Mouse (Mus musculus) left cerebral cortex, adult 11 months (tissue): ENCODE data around the gene Tcea3.

Source experiments
- DNase-seq: peaks from one replicate; pipeline ENCODE4 v3.0.0; 2022; ENCODE audit warnings: low spot score

Gene Tcea3

GRCm38 (mm10) chr4:136239622-136240021, 7.9 kb upstream of the Tcea3 start:
- DNase-seq, result peak; percentile 75

GRCm38 (mm10) chr4:136240123-136240522, 7.4 kb upstream of the Tcea3 start:
- no peak for DNase-seq

GRCm38 (mm10) chr4:136240955-136241354, 6.6 kb upstream of the Tcea3 start:
- DNase-seq, result no peak

GRCm38 (mm10) chr4:136242065-136242703, 5.3 kb upstream of the Tcea3 start:
- DNase-seq, result no peak

- DNase-seq, result no peak
These were observed 4.8 kb upstream of the Tcea3 start for GRCm38 (mm10) chr4:136242728-136243127.

- no peak for DNase-seq
These were observed 3.3 kb upstream of the Tcea3 start for GRCm38 (mm10) chr4:136244208-136244607.

- no peak for DNase-seq
These were observed 1.8 kb upstream of the Tcea3 start for GRCm38 (mm10) chr4:136245681-136246080.

- DNase-seq, result no peak
These were observed 960 bp upstream of the Tcea3 start for GRCm38 (mm10) chr4:136246568-136246969.

GRCm38 (mm10) chr4:136247386-136247728, 172 bp upstream of the Tcea3 start:
- no peak for DNase-seq

GRCm38 (mm10) chr4:136248464-136249331, 1.2 kb downstream of the Tcea3 start:
- DNase-seq, result no peak

GRCm38 (mm10) chr4:136249332-136249647, 1.8 kb downstream of the Tcea3 start:
- no peak for DNase-seq

- DNase-seq, result no peak
These were observed 2.3 kb downstream of the Tcea3 start for GRCm38 (mm10) chr4:136249780-136250179.

GRCm38 (mm10) chr4:136255919-136256318, 8.4 kb downstream of the Tcea3 start:
- DNase-seq, result no peak

GRCm38 (mm10) chr4:136256696-136257095, 9.2 kb downstream of the Tcea3 start:
- no peak for DNase-seq

GRCm38 (mm10) chr4:136259916-136260315, 12.4 kb downstream of the Tcea3 start:
- DNase-seq, result no peak

- DNase-seq, result no peak
These were observed 13.1 kb downstream of the Tcea3 start for GRCm38 (mm10) chr4:136260491-136261180.

GRCm38 (mm10) chr4:136261912-136262311, 14.4 kb downstream of the Tcea3 start:
- no peak for DNase-seq

GRCm38 (mm10) chr4:136263555-136263954, 16.0 kb downstream of the Tcea3 start:
- no peak for DNase-seq

- no peak for DNase-seq
These were observed 19.3 kb downstream of the Tcea3 start for GRCm38 (mm10) chr4:136266716-136267343.

- no peak for DNase-seq
These were observed 21.4 kb downstream of the Tcea3 start for GRCm38 (mm10) chr4:136268912-136269311.

GRCm38 (mm10) chr4:136270648-136271047, 23.1 kb downstream of the Tcea3 start:
- DNase-seq, result no peak

GRCm38 (mm10) chr4:136281097-136281496, 33.6 kb downstream of the Tcea3 start:
- DNase-seq, result no peak

GRCm38 (mm10) chr4:136281611-136282010, 34.1 kb downstream of the Tcea3 start:
- no peak for DNase-seq
